Mouse (Mus musculus): Measurements from ENCODE around the gene Tob2.

Tob2 gene

GRCm38 (mm10) chr15:81858517-81859329, at the start of gene Tob2:
Tob2 (minus strand) TSS chr15:81858796.
- peak; percentile 67 for DNase-seq (ENCODE audit: low spot score in 2 of 2)

- DNase-seq (ENCODE audit: low spot score in 2 of 2) = no peak
Measured at GRCm38 (mm10) chr15:81907953-81908352, 49.4 kb upstream of the Tob2 start.

- DNase-seq (ENCODE audit: low spot score in 2 of 2) = peak; percentile 44 to 61
Measured at GRCm38 (mm10) chr15:81904939-81905338, 46.3 kb upstream of the Tob2 start.

GRCm38 (mm10) chr15:81898751-81899150, 40.2 kb upstream of the Tob2 start:
- DNase-seq (ENCODE audit: low spot score in 2 of 2) = no peak

- no peak for DNase-seq (ENCODE audit: low spot score in 2 of 2)
Measured at GRCm38 (mm10) chr15:81897607-81898285, 39.1 kb upstream of the Tob2 start.

DNA sequence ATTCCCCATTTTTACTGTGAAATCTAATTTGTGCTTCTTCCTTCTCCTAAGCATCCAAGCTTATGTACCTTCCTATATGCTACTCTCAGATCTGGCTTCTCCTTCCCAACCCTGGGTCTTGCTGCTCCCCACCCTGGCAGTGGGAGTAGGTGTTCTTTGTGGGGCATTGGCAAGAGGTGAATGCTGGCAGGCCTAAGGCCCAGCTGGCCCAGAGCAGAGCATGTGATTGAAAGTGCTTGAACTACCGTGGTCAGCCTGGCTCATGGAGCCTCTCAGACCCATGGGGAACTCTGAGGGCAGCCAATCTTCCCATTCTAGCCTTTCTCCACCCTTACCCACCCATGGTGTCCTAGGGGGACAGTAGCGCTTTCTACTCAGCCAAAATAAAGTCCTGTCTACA, 37.8 kb upstream of the Tob2 start:
- DNase-seq (ENCODE audit: low spot score in 2 of 2) = no peak

- no peak for DNase-seq (ENCODE audit: low spot score in 2 of 2)
Measured at GRCm38 (mm10) chr15:81894002-81894401, 35.4 kb upstream of the Tob2 start.

GRCm38 (mm10) chr15:81891822-81892580, 33.4 kb upstream of the Tob2 start:
- DNase-seq (ENCODE audit: low spot score in 2 of 2) = no peak

DNA sequence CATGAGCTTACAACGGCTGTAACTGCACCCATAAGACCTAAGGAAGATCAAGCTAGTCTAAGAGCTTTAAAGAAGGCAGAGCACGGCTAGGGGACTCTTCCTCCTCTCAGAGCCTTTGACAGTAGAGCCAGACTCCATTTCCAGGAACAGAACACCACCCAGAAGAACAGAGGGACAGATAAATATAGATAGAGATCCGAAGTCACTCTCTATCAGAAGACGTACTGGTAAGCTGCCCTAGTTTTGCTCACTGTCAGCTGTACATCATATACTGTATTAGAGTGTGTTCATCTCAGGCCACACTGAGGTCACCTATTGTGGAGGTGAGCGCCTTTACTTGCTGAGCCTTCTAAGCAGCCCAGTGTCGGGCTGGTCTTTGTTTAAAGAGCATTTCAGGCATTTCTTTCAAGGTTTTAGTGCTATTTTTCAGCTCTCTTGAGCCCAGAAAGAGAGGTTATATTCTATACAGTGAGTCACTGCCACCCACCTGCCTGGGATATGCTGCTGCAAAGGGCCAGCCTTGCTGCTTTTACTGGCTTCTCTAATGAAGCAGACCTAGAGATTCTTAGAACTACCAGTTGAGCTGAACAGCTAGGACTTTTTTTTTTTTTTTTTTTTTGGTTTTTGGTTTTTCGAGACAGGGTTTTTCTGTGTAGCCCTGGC, 32.7 kb upstream of the Tob2 start:
- DNase-seq (ENCODE audit: low spot score in 2 of 2) = no peak

DNA sequence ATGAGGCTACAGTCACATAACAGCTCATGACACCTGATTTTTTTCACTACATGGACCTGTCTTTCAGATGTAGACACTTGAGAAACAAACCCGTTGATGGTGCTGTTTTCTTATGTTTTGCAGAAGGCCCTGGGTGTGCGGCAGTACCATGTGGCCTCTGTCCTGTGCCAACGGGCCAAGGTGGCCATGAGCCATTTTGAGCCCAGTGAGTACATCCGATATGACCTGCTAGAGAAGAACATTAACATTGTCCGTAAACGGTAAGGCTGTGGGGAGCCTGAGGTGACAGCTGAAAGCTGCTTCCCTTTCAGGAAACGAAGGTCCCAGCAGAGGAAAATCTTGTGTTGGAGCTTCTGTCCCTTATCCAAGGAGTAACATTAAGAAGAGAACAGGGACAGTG, 30.6 kb upstream of the Tob2 start:
- DNase-seq (ENCODE audit: low spot score in 2 of 2) = no peak

DNA sequence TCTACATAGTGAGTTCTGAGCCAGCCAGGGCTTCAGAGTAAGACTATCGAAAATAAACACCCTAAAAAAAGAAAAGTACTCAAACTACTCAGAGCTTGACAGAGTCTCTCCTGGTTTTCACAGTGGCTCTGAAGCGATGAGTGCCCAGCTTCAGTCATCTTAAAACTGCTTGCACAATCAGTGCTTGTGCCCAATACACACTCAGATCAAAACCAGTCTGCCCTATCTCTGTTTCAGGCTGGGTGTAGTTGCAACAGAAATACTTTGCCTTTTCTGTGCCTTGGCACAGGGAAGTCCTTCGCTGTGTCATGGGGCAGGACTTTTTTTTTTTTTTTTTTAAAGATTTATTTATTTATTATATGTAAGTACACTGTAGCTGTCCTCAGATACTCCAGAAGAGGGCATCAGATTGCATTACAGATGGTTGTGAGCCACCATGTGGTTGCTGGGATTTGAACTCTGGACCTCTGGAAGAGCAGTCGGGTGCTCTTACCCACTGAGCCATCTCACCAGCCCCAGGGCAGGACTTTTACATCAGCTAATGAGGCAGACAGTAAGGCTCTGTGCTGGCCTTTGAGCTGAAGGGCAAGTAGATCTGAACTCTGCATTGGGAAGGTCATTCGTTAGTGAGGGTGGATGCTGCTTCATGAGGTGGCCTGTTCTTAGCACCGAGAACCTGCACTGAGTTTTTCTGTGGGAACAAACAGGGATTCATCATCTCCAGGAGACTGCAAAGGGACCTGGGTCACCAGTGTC, 28.4 kb upstream of the Tob2 start:
- no peak for DNase-seq (ENCODE audit: low spot score in 2 of 2)

DNA sequence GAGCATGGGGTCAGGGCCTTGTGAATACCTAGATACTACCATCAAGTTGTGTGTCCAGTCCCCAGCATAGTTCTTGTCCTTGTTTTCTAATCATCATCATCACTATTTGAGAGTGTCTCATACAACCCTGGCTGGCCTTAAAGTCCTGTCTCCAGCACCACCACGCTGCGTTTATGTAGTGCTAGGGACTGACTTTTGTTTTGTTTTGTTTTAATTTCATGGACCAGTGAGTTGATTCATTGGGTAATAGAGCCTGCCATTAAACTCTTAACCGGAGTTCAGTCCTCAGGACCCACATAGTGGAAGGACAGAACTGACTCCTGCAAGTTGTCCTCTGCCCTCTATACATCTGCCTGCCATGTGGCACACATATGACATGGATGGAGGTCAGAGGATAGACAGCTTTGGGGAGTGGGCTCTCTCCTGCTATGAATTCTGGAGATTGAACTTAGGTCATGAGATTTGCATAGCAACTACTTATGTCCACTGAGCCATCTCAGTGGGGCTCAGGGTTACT, 26.9 kb upstream of the Tob2 start:
- no peak for DNase-seq (ENCODE audit: low spot score in 2 of 2)

DNA sequence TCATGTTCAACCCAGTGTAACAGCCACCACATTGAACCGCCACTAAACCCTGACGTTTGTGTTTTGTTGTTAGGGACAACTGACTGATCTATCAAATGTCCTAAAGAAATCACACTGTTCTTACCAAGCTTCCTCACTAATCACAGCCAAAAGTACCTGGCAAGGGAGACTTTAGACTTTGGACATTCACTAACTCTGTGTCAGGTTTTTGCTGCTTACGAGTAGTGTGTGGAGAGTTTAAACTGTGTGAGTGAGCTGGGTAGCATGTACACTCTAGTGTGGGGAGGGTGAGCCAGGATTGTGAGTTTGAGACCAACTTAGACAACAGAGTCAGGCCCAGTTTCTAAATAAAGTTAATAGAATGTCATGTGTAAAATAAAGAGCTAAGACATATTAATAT, 23.8 kb upstream of the Tob2 start:
- no peak for DNase-seq (ENCODE audit: low spot score in 2 of 2)

- DNase-seq (ENCODE audit: low spot score in 2 of 2) = no peak
Measured at GRCm38 (mm10) chr15:81879531-81880401, 21.2 kb upstream of the Tob2 start.

- DNase-seq (ENCODE audit: low spot score in 2 of 2) = peak; percentile 99 to 100
Measured at GRCm38 (mm10) chr15:81872262-81873136, 13.9 kb upstream of the Tob2 start, which contains the start of gene Aco2. Aco2 (plus strand) TSS chr15:81872309.

DNA sequence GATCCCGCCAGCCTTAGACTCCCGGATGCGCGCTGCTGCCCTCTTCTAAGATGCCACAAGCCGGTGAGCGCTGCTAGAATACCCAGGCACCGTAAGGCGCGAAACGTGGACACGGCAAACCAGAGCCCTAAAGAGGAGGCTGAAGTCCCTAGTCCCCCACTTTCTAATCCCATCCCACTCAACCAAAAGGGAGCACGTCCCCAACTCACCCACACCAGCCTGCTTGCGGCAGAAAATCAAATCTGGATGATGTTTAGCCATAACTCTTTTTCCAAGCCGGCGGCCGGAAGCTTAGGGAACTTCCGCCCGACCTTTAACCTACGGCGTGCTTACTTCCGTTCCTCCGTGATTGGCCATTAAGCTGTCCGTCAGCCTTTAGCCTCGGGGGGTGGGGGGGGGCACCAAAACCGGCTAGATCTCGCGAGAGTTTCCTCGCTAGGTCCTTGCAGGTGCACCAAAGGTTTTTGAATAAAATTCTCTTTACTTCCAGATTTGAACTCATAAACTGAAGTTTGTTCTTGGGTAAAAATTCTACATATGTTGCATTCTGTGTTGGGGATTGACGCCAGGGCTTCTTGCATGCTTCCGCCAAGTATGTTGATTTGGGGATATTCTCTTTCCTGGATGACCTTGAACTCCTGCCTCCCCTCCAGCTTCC, 13.1 kb upstream of the Tob2 start, which contains the start of gene Phf5a:
Gene Phf5a, minus strand, starts transcription at position 308 of the 658 bp plus-strand sequence.
- DNase-seq (ENCODE audit: low spot score in 2 of 2) = peak; percentile 72 to 82

- no peak for DNase-seq (ENCODE audit: low spot score in 2 of 2)
Measured at GRCm38 (mm10) chr15:81869985-81870384, 11.4 kb upstream of the Tob2 start.

DNA sequence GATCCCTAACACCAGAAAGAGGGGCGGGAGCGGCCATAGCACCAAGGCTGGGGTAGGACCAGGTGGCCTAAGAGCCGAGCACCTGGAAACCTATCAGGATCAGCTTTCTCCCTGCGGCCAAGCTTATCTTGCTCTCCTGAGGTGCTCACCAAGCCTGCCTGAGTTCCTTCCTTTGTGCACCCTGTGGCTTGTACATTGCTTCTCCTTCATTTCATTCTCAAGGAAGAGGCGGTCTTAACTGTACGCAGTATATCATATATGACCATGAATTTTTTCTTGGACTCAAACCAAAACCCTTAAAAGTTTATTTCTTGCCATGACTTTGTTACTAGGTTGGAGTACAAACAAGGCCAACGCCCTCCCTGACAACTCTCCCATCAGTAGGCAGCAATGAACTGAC, 5.6 kb upstream of the Tob2 start:
- no peak for DNase-seq (ENCODE audit: low spot score in 2 of 2)
